Mouse (Mus musculus) liver, postnatal 0 days (tissue): ENCODE results near the gene Nme4.

ENCODE experiments used
- CTCF ChIP-seq: sonication (generic); IDR thresholded peaks from 2 replicates; pipeline ENCODE4 v1.5.1; 2016; ENCODE audit warnings: antibody characterized with exemption, low read depth
- EP300 ChIP-seq: IDR thresholded peaks from 2 replicates; pipeline ENCODE4 v1.6.1; 2016; ENCODE audit warnings: antibody characterized with exemption, low read depth, mild to moderate bottlenecking

DNA sequence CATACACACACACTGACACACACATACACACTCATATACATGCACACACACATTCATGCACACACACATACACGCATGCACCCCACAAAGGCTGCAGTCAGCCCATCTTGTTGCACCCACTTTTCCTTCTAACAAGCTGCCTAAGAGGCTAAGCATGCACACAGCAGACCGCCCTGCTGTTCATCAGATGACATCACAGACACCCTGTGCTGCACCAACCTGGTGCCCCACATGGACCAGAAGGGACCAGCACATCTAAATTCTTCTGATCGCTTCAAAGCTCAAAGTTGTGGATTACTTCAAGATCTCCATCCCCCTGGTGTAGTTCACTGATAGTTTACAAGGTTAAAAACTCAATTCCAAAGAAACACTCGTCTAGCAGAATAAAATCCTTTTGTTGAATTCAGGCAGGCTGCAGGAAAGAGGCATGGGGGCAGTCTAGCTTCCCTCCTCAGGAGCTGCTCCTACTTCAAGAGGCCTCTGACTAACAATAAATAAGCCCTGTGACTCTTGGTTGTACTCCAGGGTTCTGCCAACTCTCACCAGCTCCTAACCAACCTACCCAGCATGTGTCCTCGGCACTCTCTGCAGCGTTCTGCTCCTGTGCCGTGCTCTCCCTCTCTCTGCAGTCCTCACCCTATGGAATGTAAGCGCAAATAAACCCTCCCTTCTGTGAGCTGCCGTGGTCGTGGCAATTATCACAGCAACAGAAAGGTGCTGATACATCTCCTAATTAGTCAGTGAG is 49.0 kb downstream of the Nme4 start:
- no peak for TF ChIP-seq CTCF
- TF ChIP-seq EP300, result no peak
